Mouse (Mus musculus) heart, postnatal 25 days (tissue): ENCODE results near the gene Sars2. TPM values are rescaled to one million over a fixed set of nuclear protein-coding genes. Genes with fewer than 3 reads are reported as not detected.

Experiments
- DNase-seq: peaks from one replicate; pipeline ENCODE4 v3.0.0; 2022; ENCODE audit warnings: low spot score
- intact Hi-C: fragments of 180-260 bp; cut with DNase I; formaldehyde crosslinking; loops from one replicate; pipeline ENCODE4 v1.15.1; 2025
- total RNA-seq, 2 experiments: library from RNA; stranded (reverse); gene quantifications; 2 replicates each; pipeline ENCODE4 v1.2.3; 2021

Sars2 gene
- total RNA-seq, 2 experiments from 2014 or later, result 15.4 to 15.7 TPM

- intact Hi-C loops, result loop anchor here (5.0 kb wide), 2 partner anchors 32 to 237 kb away; partner anchors contain the start of gene Lgals4
- no peak for DNase-seq
These were observed 58.2 kb downstream of the Sars2 start for GRCm38 (mm10) chr7:28799994-28800393.

- DNase-seq, result no peak
- intact Hi-C loops, result no loop called here
These were observed 59.7 kb downstream of the Sars2 start for GRCm38 (mm10) chr7:28801451-28801850.

- intact Hi-C loops, result no loop called here
- peak; percentile 27 for DNase-seq
These were observed 60.3 kb downstream of the Sars2 start for GRCm38 (mm10) chr7:28801901-28802670.

- DNase-seq, result no peak
- intact Hi-C loops, result no loop called here
These were observed 61.2 kb downstream of the Sars2 start for GRCm38 (mm10) chr7:28802846-28803588.

Other genes with a start within 250 kb of the Sars2 start
- not detected for gene Ifnl2, start 231.5 kb upstream of the Sars2 start, total RNA-seq
- not detected for gene Ifnl3, start 219.2 kb upstream of the Sars2 start, total RNA-seq
- not detected for gene Sycn, start 201.1 kb upstream of the Sars2 start, total RNA-seq
- not detected for gene Nccrp1, start 194.7 kb upstream of the Sars2 start, total RNA-seq
- 10 to 100 TPM; 22.6 to 22.8 TPM for gene Samd4b, start 143.8 kb upstream of the Sars2 start, total RNA-seq
- 1 to 10 TPM; 8.4 to 8.8 TPM for gene Pak4, start 143.8 kb upstream of the Sars2 start, total RNA-seq
- not detected for gene Acp7, start 110.7 kb upstream of the Sars2 start, total RNA-seq
- under 1 TPM; 0.34 to 0.39 TPM for gene Fbxo27, start 49.1 kb upstream of the Sars2 start, total RNA-seq
- under 1 TPM; 0.36 to 0.92 TPM for gene Fbxo17, start 25.2 kb upstream of the Sars2 start, total RNA-seq
- 10 to 100 TPM; 56.7 to 60.6 TPM for gene Mrps12, start 172 bp upstream of the Sars2 start, total RNA-seq
- not detected for gene Ccer2, start 14.2 kb downstream of the Sars2 start, total RNA-seq
- gene Sirt2, start 24.7 kb downstream of the Sars2 start, total RNA-seq, result 10 to 100 TPM; 80.0 to 80.2 TPM
- 10 to 100 TPM; 22.1 to 22.9 TPM for gene Nfkbib, start 25.5 kb downstream of the Sars2 start, total RNA-seq
- gene Rinl, start 47.0 kb downstream of the Sars2 start, total RNA-seq, result 1 to 10 TPM; 1.5 to 2.2 TPM
- gene Hnrnpl, start 66.5 kb downstream of the Sars2 start, total RNA-seq, result 100 to 1,000 TPM; 225 to 270 TPM
- 1,000 to 10,000 TPM; 1,337 to 1,520 TPM for gene Ech1, start 83.2 kb downstream of the Sars2 start, total RNA-seq
- 10 to 100 TPM; 28.9 to 30.7 TPM for gene Lgals4, start 91.9 kb downstream of the Sars2 start, total RNA-seq
- 1 to 10 TPM; 1.8 to 1.9 TPM for gene Lgals7, start 121.9 kb downstream of the Sars2 start, total RNA-seq
- gene Capn12, start 139.4 kb downstream of the Sars2 start, total RNA-seq, result under 1 TPM; 0.08 to 0.22 TPM
- 100 to 1,000 TPM in 1 of 2 experiments, 10 to 100 TPM in 1; 77.0 to 101 TPM for gene Actn4, start 220.3 kb downstream of the Sars2 start, total RNA-seq
- gene Eif3k, start 239.9 kb downstream of the Sars2 start, total RNA-seq, result 100 to 1,000 TPM; 148 to 164 TPM
- 1 to 10 TPM in 1 of 2 experiments, under 1 TPM in 1; 0.44 to 1.3 TPM for gene Map4k1, start 240.1 kb downstream of the Sars2 start, total RNA-seq